Mouse (Mus musculus): ENCODE results near the gene Cntd1.

- TF ChIP-seq CTCF (conservative IDR thresholded peaks at IDR 0.05; ENCODE audit: insufficient read depth, insufficient read length, low read depth, low read length) (no peak), POLR2A (IDR thresholded peaks at IDR 0.05; ENCODE audit: low read depth, low read length) (no peak)
Measured at GRCm38 (mm10) chr11:101277381-101278222, 1.2 kb upstream of the Cntd1 start.
